Mouse (Mus musculus): ENCODE measurements around the gene Sinhcaf.

- TF ChIP-seq CTCF (IDR thresholded peaks at IDR 0.05; ENCODE audit: insufficient read depth, low read depth, low read length) (no peak), POLR2A (IDR thresholded peaks at IDR 0.05; ENCODE audit: insufficient read depth, low read depth, low read length) (no peak)
These were observed 28.8 kb upstream of the Sinhcaf start for GRCm38 (mm10) chr6:148975096-148975495.
